Mouse (Mus musculus) urinary bladder, adult 2 months (tissue): ENCODE measurements at regions not wholly inside any gene's neighbourhood (a gene's known extent, or its start where the extent isn't known, plus 50 kb on each side); places are given as distances from the start of the nearest gene placed in this dataset.

Source experiments
- DNase-seq: peaks from one replicate; pipeline ENCODE4 v3.0.0; 2022; ENCODE audit warnings: low spot score

DNA sequence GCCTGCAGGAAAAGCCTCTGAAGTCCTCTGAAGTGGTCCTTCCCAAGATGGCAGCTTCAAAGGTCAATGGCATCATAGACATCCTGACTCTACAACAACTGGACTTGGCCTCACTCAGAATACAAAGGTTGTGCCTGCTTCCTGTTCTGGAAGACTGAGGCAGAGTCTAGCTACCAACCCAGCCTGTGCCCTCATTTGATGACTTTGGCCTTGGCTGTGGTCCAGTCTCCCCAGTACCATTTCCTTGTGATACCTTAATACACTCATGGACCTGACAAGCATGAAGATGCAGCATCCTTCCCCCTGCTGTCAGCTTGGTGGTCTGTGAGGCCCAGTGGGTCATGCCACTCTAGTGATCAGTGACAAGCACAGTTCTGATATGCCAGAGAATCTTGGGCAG is 130.6 kb downstream of the Gm4791 start:
- no peak for DNase-seq

DNA sequence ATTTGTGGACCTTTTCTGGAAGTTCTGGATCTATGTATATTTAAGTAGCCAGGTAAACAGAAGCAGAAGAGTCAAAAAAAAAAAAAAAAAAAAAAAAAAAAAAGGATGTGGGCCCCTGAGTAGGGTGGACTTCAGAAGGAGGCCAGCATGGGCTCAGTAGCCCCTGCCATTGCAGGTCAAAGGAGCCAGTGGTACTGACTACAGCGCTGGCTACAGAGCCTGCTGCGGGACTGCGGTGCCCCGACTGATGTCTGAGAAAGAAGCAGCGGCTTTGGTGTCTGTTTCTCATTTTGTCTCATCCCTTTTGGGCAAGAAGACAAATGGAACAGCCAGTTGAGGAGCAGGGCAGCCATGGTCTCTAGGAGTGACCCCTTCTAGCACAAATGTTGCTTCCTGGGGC is 134.9 kb downstream of the Gm4791 start:
- no peak for DNase-seq

DNA sequence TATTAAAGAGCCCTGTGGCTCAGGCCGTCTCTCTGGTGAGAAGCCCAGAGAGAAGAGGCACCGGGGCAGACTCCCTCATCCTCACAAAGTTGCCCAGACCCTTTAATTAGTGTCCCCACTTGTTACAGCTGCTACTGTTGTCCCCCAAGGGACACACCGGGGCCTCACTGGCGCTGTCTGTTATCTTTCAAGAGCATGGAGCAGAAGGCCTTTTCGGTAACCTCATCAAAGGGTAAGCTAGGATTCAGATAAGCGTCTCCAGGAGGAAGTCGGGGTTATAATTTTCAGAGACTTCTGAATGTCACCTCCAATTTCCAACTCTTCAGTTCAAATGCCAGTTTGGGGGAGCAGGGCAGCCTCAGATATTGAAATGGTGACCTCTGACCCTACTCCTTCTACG is 135.3 kb downstream of the Gm4791 start:
- DNase-seq: no peak

DNA sequence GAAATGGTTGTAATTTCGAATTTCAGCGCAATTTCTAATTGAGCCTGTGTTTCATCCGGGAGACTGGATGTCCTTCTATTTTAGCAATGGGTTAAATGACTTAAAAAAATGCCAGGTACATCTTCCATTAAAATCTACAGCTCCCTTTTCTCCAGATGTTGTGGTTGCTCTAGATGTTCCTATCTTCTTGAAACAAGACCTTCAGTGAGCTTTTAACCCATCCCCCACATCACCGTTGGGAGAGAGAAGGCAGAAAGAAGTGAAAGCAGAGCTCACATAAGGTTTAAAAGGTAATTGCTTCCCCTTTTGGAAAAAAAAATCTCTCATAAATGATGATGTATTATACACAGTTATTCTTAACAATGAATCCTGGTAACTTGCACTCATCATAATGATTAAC is 135.9 kb downstream of the Gm4791 start:
- no peak for DNase-seq

DNA sequence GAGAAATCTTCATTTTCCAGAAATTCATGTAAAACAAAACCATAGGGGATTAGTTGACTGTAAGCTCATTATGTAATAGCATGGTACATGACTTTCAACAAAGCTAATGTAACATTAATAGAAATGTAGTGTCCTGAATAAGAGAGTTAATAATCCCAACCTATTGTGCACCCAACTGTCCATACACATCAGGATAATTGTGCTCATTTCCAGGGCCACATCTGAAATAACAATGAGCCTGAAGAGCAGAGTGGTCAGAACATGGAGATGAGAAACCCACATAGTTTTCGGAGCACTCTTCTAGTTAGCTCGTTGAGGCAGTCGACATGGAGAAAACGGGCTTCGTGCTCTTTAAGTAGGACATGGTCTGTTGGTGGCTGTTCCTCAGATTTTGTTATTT is 138.1 kb downstream of the Gm4791 start:
- no peak for DNase-seq

DNA sequence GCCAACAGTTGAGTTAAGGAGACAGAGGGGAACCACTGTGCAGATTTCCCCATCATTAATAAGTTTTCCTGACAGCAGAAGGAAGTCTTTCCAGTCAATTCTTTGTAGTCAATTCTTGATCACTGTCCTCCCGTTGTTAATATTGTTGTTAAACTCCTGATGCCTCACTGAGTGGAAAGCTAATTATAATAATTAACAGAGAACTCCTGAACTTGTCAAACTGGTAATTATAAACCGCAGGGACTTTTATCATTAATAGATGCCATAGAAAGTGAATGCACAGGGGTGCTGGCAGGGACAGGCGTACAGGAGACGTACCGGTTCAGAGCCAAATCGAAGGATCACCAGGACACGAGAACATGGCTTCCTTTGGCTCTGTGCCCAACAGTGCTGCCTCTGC is 154.9 kb downstream of the Gm4791 start:
- no peak for DNase-seq

DNA sequence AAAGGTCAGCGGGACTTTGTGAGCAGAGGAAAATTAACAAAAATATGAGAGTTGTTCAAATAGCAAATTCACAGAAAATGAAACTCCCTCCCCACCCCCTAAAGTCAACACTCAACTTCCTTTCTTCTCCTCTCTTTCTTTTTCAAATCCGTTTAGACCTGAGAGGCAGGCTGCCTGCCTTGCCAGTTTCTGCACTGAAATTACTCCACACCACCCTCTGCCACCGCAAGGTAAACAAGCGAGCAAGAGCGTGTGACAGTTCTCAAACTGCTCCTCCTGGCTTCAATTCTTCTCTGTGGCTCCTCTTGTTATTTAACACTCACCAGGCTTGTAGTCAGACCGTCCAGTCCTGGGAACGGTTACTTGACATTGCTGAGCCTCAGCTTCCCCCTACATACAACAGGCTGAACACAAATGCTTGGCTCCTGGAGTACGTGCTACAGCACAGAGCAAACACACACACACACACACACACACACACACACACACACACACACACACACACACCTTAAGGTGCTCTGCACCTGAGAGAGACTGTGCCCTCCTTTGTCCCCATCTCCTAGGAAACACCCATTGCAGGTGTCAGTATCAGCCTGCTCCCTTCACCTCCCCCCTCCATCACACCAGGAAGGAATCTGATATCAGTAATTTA is 167.1 kb downstream of the Gm4791 start:
- no peak for DNase-seq

DNA sequence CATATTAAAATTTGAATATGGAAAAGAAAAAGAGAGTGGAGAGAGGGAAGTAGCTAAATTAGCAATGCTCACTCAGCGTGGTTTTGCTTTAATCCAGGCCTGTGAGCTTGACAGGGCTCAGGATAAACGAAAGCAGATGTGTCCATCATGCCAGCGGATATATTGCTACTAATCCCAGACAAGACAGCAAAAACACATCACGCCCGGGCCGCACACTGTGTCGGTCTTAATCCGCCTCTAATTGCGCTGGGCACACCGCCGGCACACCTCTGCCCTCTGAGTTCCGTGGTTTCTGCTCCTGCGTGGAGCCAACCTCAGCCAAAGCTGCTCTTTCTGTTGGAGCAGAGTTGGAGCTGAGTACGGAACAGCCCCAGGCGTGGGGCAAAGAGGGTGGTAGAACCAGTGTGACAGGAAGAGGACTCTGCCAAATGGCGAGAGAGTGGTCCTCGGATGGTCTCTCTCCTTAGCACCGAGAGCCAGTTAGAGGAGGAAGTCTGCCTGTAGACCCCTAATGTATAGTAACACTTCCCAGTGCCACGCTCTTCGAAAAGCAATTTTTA is 169.2 kb downstream of the Gm4791 start:
- peak; percentile 23 for DNase-seq

DNA sequence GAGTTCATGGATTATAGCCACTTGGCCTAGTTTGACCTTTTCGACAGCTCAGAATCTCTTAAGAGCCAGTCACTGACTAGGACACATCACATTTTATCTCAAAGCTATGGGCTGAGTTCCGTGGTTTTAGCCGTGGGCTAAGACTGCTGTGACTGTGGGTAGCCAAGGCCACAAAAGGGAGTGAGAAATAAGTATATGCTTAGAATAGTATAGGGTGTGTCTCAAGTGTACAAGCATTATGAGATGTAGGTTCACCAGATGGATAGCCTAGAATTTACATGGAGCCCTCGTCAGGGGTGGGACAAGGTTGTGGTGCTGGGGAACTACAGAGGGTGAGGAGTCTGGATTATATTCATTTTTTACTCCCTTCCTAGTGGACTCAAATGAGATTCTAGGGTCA is 177.5 kb downstream of the Gm4791 start:
- DNase-seq: no peak

DNA sequence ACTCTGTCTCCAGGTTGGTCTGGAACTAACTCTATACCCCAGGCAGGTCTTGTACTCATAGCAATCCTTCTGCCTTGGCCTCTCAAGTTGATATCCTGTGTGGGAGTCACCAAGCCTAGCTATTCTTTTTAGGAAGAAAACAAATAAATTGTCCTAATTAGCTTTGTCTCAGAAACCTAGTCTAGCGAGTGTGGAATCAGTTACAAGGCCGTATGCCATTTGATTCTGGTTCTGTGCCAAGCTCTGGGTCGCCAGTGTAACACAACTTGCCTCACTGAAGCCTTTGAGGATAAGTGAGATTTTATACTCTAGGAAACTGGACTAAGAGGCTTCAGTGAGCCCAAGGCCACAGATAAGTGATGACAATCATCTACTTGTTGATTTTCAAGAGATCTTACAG is 219.6 kb downstream of the Gm4791 start:
- no peak for DNase-seq

DNA sequence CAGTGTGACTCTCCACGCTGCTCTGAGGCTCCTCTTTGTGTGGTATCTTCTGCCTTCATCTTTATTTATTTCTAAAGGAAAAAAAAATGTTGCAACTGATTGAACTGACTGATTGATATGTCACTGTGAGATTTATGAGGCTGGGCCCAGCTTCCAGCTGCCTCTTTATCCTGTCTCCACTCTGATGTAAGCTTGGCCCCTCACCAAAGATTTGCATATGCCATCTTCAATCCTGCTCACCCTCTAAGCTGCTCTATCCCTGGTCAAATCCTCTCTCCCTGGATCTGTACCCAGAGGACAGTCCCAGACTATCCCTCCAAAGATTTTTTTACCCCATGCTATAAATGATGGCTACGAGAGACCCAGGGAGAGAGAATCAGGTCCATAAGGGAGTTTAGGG is 225.0 kb downstream of the Gm4791 start:
- no peak for DNase-seq

DNA sequence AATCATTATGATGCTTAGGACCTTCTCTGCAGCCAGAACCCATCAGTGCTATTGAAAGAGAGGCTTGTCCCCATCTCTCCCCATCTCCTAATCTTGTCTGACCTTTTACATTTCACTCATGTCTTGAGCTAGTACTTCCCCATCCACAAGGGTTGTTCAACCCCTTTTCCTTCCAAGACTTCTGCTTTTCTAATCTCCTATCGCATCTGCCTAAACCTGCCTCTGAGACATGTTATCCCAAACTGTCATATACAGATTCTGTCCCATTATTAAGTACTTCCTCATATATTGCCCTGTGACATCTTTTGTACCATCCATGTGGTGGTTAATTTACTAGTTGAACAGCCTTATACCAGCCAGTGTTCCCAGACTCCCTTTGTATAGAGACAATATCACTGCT is 225.7 kb downstream of the Gm4791 start:
- DNase-seq: no peak

DNA sequence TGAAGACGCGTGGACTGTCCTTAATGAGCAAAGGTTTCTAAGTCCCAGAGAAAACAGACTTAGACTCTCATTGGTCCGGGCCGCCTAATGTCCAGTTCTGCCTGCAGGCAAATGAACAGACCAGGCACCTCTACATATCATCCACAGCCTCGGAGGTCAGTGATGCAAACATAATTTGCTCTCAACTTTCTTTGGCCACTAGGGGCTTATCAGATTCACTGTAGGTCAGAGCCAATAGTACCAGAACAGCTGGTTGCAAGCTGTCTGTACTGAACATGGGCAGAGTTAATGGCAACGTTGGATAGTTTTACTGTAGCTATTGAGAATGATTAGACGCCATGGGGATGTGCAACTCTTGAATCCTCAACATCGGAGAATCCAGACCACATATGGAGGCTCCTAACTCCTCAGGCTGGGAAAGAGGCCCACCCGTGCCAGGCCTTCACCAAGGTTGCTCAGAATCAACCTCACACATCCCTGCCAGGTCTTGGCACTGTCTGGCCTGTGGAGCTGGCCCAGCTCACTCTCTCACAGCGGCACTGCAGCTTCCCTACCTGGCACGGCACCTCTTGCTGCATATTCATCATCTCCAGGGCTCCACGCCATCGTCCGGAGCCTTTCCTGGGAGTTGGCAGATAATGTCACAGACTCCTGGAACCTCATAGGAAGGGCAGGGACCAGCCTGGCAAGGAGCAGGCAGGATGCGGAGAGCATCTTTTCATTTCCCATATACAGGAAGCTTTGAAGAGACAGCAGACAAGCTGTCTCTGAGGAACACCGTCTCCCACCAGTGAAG is 228.1 kb downstream of the Gm4791 start:
- DNase-seq: no peak

DNA sequence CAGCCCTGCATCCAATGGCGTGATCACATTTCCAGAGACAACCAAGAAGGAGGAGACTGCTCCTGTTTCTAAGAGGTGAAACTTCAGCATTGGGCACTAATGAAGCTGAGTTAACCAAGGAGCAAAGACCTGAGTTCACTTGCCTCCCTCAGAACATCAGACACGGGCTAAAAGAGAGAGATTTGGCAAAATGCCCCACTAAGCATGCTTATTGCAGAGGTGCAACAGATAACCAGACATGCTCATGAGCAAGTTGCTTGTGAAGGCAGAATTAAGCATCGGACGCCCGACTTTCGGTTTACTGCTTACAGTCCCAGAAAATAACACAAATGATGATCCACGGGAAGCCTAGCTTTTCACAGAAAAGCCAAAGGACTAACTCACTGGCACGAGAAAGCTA is 228.8 kb downstream of the Gm4791 start:
- no peak for DNase-seq

DNA sequence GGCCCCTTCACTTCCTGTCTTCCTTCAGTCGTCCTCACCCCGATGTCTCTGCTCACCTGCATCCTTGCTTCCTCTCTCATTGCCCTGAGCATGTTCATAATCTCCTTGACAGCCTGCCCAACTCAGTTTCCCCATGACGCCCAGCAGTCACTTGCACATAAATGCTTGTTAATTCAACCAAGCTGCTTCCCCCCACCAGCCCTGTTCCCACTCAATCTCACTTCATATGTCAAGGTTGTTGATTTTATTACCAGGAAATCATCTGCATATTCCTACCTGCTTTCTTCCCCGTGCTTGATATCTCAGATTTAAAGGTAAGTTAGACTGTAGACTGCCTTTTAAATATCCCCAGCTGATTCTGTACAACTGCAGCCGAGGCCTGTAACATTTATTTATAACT is 230.2 kb downstream of the Gm4791 start:
- no peak for DNase-seq

DNA sequence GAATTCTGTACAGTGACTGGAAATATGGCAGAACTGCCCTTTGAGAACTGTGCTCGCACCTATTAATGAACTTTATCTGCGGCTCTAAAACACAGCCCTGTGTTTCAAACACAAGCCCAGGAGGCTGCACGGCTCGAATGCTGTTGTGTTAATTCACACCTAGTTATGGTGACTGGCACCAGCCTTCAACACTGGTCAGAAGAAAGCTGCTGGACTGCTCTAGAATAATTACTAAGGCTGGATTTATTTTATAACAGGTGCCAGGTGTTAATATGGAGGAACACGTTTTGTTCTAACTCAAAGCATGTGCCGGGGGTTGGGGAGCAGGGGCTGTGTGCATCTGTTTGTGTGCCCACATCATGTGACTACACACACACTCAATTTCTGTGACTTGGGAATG is 230.8 kb downstream of the Gm4791 start:
- no peak for DNase-seq

DNA sequence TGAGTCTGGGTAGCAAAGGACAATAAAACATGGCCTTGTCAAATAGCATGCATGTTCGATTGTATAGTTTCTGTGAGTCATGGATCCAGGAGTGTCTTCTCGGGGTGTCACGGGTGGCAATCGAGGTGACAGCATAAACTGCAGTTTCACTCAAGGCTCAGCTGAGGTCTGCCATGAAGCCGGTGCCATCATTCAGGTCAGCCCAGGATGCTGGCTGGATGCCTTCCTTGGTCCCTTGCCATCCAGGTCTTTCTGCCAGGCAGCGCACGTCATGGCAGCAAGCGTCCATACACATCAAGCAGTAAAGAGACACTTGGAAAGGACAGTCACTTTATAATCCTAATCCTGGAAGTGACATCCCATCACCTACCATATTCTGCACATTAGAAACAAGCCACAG is 242.4 kb downstream of the Gm4791 start:
- no peak for DNase-seq

DNA sequence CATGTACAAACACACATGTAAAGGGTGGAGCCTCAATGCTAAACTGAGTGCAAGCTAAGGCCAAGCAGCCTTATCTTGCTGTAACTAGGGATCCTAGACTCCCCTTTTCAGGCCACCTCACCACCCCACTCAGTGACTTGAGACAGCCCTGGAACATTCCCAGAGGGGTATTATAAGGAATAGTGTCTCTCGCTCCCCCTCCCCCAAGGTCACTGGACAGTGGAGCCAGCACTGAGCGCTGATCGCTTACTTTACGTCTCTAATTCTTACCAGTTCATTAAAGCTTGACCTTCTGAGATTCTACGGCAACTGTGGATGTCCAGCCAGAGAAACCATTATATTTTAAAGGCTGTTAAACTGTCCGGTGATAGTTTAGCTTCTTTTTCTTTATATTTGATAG is 243.5 kb downstream of the Gm4791 start:
- no peak for DNase-seq

DNA sequence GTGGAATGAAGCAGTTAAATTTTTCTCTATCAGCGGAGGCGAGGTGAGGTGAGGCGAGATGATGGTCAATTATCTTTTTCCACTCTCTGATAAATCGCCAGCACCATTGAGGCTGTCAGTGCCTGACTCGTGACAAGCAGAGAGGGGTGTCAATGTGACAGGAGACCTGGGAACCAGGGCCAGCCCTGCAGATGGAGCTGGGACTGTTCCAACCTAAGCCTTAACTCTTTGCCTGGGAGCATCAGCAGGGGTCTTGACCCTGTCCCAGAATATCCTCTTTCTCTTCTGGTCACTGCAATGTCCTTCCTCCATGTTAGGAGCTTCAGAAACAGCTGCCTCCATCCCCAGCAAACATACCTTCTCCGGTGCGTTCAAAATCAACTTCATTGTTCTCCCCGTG is 244.0 kb downstream of the Gm4791 start:
- no peak for DNase-seq

DNA sequence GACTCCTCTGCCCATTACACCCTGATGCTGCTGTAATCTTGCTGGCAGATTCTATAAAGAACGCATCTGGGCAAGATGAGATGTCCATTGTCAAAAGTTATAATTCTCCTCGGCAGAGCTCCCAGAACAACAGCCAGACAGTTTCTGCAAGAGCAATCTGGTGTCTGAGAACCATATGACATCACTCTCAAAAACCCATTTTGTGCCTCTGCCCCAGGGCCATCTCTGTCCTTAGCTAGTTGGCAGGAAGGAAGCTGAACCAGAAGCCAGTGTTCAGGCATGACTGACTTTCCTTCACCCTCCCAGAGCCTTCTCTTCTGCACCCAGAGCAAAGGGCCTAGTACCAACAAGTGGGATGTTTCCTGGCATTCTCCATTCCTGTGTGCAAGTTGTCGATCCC is 250.5 kb downstream of the Gm4791 start:
- DNase-seq: no peak

DNA sequence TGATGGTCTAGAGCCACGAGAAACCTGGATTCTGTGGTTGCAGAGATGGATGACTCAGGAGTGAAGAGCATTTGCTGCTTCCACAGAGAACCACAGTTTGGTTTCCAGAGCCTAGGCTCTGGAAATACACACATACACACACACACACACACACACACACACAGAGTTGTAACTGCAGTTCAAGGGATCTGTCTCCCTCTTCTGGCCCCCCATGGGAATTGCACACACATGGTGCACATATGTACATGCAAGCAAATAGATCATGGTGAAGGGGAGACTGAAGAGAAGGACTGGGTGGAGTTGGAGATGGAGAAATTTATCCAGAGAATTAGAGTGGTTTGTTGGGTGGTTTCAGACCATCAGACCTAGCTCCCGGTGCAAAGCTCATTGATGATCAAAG is 252.6 kb downstream of the Gm4791 start:
- no peak for DNase-seq

DNA sequence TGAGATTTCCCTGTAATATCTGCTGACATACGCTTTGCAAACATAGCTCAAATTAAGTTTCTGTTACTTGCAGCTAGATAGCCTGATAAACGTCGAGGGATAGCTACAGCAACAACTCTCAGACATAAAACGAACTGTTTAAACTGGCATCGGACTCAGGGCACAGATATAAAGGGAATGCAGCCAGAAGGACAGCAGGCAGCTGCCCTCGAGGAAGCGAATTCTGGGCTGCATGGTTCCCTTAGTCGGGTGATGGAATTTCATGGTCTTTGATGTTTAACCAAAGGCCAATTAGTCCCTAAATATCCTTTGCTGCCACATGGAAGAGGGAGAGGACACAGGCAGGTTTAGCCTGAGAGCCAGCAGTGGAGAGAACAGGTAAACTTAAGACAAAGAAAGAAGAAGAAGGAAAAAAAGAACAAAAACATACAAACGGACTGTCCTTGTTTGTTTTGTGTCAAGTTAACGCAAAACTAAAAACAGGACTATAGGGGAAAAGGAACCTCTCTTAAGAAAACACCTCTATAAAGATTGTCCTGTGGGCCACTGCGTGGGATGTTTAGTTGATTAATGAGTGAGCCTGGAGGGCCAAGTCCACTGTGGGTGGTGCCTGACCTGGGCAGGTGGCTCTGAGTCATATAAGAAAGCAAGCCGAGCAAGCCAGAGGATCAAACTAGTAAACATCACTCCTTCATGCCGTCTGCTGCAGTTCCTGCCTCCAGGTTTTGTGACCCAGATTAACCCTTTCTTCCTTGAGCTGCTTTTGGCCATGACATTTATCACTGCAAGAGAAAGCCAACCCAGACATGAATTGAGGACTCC is 255.5 kb downstream of the Gm4791 start:
- DNase-seq: no peak
